Mouse (Mus musculus) brown adipose tissue, adult 24 weeks (tissue): ENCODE results near the gene Bnip1. TPM values are rescaled to one million over a fixed set of nuclear protein-coding genes. Genes with fewer than 3 reads are reported as not detected.

Experiments used
- H3K27ac ChIP-seq: fragments of 200-500 bp; replicated peaks from 2 replicates; pipeline ENCODE4 v1.5.1; 2012; ENCODE audit warnings: low read depth, mild to moderate bottlenecking, low read length
- H3K4me1 ChIP-seq: fragments of 200-500 bp; 2 replicates; pipeline ENCODE4 v1.6.1; 2012; ENCODE audit warnings: low read length, mixed read lengths; ENCODE audit not compliant: control insufficient read depth, insufficient read depth, insufficient read length
- H3K4me3 ChIP-seq: fragments of 200-500 bp; 2 replicates; pipeline ENCODE4 v1.5.1; 2012; ENCODE audit warnings: low read depth, mild to moderate bottlenecking, low read length, moderate library complexity; ENCODE audit not compliant: insufficient read depth
- polyA plus RNA-seq: library from polyadenylated mRNA; stranded (reverse); fragments of >200 nt; gene quantifications from 2 replicates; pipeline ENCODE4 v1.2.4, GENCODE M21; 2012; ENCODE audit not compliant: missing spikeins, insufficient read depth, insufficient read length

The Bnip1 gene
- polyA plus RNA-seq, 1 experiment: 18.3 TPM

- no peaks in the 10 kb centered on the region for H3K4me1 ChIP-seq
- no peak overlapping the region for H3K27ac ChIP-seq
- no peak overlapping the region for H3K4me3 ChIP-seq
These were observed 45.3 kb downstream of the Bnip1 start for GRCm38 (mm10) chr17:26826131-26826530.

DNA sequence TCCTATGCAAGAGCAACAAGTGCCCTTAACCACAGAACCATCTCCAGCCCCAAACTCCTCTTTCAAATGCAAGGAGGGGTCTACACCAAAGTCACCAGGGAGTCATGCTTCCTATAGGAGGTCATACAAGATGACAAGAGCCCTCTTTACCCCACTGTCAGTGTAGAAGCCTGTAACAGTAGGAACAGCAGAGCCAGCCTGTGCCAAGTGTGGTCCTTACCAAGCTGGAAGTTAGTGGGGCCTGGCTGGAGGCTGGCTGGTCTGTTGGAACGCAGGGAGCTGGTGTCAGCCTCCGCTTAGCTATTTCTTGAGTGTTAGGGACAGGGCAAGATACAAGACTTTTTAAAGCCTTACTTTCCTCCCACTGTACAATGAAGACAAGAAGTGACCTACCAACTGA is 52.9 kb downstream of the Bnip1 start:
- H3K4me3 ChIP-seq: no peak overlapping the region
- no peaks in the 10 kb centered on the region for H3K4me1 ChIP-seq
- H3K27ac ChIP-seq: no peak overlapping the region

DNA sequence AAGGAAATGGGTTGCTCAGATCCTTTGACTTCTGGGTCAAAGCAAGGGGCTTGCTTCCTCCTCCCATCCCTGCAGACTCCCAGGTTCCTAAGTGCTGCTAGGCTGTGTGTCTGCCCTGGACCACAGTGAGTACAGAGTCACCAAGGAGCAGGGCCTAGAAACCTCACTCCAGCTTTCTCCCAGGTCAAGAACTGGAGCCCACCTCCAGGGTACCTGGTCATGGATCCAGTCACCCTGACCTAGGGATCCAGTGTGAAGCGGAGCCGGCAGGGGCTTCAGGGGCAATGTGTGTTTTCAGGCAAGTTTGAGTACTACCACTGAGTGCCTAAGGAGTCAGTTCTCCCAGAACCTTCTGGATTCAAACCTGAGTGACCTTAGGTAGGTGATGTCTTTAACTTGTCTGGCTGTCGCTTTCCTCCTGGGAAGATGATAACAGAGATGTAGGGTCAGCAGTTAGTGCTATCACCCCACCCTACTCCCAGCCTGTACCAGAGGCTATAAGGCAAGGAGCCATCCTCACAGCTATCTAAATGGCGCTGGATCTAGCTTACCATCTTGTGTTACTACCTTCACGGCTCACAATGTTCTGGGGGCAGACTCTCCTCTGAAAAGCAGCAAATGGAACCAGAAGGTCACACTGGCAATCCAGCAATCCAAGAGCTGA is 53.6 kb downstream of the Bnip1 start:
- no peak overlapping the region for H3K27ac ChIP-seq

DNA sequence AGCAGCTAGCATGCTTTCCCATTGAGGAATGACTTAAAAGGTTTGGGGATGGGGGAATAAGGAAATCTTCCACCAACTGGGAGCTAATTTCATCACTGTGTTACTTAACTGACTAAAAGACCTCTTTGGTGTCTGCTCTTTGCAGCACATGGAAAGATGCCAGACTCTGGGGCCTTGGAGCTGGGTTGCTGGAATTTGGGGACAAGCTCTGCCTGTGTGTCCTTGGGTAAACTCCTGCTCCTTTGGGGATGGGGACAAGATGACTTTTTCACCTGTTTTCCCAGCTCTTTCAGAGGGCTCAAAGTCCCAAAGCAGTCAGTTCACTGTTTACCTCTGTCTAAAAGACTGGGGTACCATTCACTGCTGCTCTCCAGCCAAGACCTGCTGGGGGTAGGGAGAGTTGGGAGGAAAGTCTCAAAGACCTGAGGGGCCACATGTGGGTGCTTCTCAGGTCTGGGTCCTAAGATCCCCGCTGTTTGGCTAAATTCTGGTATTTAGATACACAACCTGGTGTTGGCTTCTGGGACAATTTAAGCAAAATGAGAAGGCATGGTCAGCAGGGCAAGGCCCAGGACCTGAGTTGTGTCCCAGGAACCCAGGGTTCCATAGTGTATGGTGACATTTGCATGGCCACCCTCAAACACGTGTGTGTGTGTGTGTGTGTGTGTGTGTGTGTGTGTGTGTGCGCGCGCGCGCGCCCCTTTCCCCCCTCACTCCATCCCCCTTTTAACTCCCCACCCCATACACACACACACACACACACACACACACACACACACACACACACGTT is 54.3 kb downstream of the Bnip1 start:
- no peak overlapping the region for H3K4me3 ChIP-seq
- no peaks in the 10 kb centered on the region for H3K4me1 ChIP-seq
- no peak overlapping the region for H3K27ac ChIP-seq

More for the DNA sequence above, 53.6 kb downstream of the Bnip1 start:
- no peak overlapping the region for H3K4me3 ChIP-seq
- H3K4me1 ChIP-seq: no peaks in the 10 kb centered on the region

GRCm38 (mm10) chr17:26835956-26836355 is 55.1 kb downstream of the Bnip1 start:
- no peak overlapping the region for H3K4me3 ChIP-seq
- H3K27ac ChIP-seq: no peak overlapping the region
- no peaks in the 10 kb centered on the region for H3K4me1 ChIP-seq

- Histone ChIP-seq H3K27ac (no peak overlapping the region), H3K4me1 (no peaks in the 10 kb centered on the region), H3K4me3 (no peak overlapping the region)
These were observed 55.5 kb downstream of the Bnip1 start for GRCm38 (mm10) chr17:26836377-26836776.

- no peak overlapping the region for H3K27ac ChIP-seq
- H3K4me1 ChIP-seq: no peaks in the 10 kb centered on the region
- H3K4me3 ChIP-seq: no peak overlapping the region
These were observed 56.1 kb downstream of the Bnip1 start for GRCm38 (mm10) chr17:26836786-26837545.

DNA sequence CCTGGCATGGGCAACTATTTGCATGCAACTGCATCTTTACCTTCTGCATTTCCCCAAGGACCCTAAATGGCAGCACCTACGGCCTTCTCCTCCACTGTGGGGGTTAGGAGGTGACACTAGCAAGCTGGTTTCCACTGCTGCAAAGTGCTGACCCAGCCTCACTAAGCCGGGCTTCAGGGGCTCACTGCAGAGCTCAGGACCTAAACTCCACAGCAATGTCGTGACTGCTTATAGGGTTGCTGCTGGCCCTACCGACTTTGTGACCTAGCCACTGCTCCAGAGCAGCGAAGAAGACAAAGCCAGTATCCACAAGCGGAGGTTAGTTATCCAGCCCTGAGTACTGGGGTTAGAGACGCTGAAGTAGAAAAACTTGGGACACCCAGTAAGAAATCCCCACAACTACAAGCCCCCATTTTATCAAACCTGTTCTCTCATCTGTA is 56.7 kb downstream of the Bnip1 start:
- no peak overlapping the region for H3K27ac ChIP-seq
- H3K4me3 ChIP-seq: no peak overlapping the region
- H3K4me1 ChIP-seq: no peaks in the 10 kb centered on the region

GRCm38 (mm10) chr17:26838191-26838910 is 57.5 kb downstream of the Bnip1 start:
- H3K27ac ChIP-seq: no peak overlapping the region
- H3K4me3 ChIP-seq: no peak overlapping the region
- H3K4me1 ChIP-seq: no peaks in the 10 kb centered on the region

DNA sequence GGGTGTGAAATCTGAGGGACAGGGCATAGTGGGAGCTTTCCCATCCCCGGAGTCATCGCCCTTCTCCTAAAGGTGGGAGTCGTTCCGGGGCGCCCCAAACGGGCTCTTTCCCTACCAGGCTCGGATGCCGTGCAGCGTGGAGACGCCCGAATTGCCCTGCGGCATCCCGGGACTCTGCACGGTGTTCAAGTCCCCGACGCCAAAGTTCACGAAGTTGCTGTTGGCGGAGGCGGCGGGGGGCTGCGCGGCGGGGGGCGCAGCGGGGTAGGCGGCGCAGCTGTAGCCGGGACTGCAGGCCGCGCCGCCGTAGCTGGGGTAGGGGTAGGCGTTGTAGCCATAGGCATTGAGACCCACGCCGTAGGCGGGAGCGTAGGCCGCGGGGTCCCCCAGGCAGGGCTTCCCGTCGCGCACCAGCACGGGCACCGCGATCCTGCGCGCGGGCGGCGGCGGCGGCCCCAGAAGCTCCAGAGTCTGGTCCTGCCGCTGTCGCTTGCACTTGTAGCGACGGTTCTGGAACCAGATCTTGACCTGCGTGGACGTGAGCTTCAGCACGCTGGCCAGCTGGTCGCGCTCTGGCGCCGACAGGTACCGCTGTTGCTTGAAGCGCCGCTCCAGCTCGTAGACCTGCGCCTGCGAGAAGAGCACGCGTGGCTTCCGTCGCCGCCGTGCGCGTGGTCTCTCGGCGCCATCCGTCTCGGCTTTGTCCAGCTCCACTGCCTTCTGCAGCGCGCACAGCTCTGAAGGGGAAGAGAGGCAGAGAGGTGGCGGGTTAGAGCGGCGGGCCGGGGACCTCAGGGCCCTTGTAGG is 58.2 kb downstream of the Bnip1 start:
- H3K4me1 ChIP-seq: no peaks in the 10 kb centered on the region
- H3K27ac ChIP-seq: no peak overlapping the region
- no peak overlapping the region for H3K4me3 ChIP-seq

DNA sequence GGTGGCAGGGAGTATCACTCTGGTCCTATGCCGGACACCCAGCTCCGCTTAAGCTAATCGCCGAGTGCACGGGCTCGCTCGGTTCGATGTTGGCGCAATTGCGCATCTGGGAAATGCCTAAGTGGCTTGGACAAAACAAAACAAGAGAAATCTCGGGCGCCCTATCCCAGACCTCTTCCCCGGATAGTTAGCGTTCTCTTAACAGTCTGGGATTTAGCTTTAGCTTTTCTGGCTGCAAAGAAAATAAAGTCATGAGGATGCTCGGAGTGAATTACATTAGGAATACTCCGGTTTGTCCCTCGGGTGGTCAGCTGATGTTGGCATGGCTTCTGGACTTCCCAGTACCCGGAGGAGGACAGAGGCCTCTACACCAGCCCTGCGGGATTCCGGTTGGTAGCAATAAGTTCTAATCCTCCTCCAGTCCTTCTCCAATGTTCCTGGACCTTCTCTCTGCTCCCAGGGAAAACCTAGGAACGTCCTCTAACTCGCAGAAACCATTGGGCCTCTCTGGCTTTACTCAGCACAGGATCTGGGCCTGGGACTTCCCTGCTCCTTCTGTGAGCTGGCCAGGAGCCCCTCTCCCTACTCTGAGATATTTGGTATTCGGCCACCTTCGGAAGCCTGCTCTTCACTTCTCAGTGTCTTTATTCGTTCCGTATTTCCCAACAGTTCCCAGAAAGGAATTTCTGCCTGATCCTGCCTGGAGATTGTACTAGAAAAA is 59.0 kb downstream of the Bnip1 start:
- no peak overlapping the region for H3K27ac ChIP-seq
- no peaks in the 10 kb centered on the region for H3K4me1 ChIP-seq
- no peak overlapping the region for H3K4me3 ChIP-seq

- Histone ChIP-seq H3K4me1 (no peaks in the 10 kb centered on the region), H3K27ac (no peak overlapping the region), H3K4me3 (no peak overlapping the region)
These were observed 59.5 kb downstream of the Bnip1 start for GRCm38 (mm10) chr17:26840439-26840780.

GRCm38 (mm10) chr17:26840922-26841731 is 60.3 kb downstream of the Bnip1 start:
- H3K4me3 ChIP-seq: no peak overlapping the region
- H3K4me1 ChIP-seq: no peaks in the 10 kb centered on the region
- no peak overlapping the region for H3K27ac ChIP-seq
